Mouse (Mus musculus): ENCODE results near the gene Gm20826. TPM values are rescaled to one million over a fixed set of nuclear protein-coding genes. Genes with fewer than 3 reads are reported as not detected.
"Not testable (repeated sequence)": the region's sequence is repeated elsewhere in the genome, so short reads cannot be mapped to it uniquely, and the experiment has no call there.

The Gm20826 gene
- not detected in 2 replicates for polyA plus RNA-seq (2016; fragmentation: Nextera tagmentation; extraction: Ambion mirVana)

DNA sequence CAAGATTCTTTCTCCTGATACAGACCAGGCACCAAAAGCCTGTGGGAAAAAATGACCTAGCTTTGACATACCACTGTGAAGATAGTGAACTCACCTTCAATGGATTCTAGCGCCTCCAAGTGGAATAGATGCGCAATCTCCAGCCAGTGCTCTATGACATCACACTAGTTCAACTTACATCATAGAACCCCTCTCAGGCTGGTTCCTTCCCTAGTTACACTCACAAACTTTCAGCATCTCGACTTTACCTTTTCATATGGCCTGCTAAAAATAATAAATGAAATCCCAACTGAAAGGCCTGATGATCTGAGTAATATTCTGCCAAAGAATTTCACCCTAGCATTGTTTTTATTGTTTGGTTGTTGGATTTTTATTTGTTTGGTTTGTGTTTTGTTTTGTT is at the start of gene Gm20826:
Gene Gm20826, minus strand, starts transcription at position 101 of the 400 bp plus-strand sequence.
- not testable (repeated sequence) for H3K27ac ChIP-seq; H3K4me1 ChIP-seq; H3K9me3 ChIP-seq (replicated peaks); H3K27me3 ChIP-seq; H3K36me3 ChIP-seq; H3K9ac ChIP-seq; H3K4me2 ChIP-seq (replicated peaks); ATAC-seq (ENCODE audit: low FRiP score); H3K4me3 ChIP-seq
- WGBS = no CpG with 5 or more reads among the region's 3 CpGs

Other genes starting within 250 kb of the Gm20826 start
- gene Gm21788, start 233.5 kb downstream of the Gm20826 start, polyA plus RNA-seq (2016; fragmentation: Nextera tagmentation; extraction: Ambion mirVana) = not detected in 2 replicates
- gene Gm28576, start 84.5 kb upstream of the Gm20826 start, polyA plus RNA-seq (2016; fragmentation: Nextera tagmentation; extraction: Ambion mirVana) = not detected in 2 replicates